Mouse (Mus musculus): ENCODE measurements around the gene Osm. TPM values are rescaled to one million over a fixed set of nuclear protein-coding genes. Genes with fewer than 3 reads are reported as not detected.
A peak's percentile ranks its signal among the peaks of the same experiment; 100 is the strongest.

Gene Osm
- total RNA-seq, 2 experiments from 2014 or later: 0.10 TPM; not detected in 1

GRCm38 (mm10) chr11:4236546-4237067, 387 bp downstream of the Osm start:
- intact Hi-C loops (cut with DNase I): no loop called here
- DNase-seq: no peak

- intact Hi-C loops (cut with DNase I): no loop called here
- DNase-seq: no peak
Observed at GRCm38 (mm10) chr11:4237389-4237912, 1.2 kb downstream of the Osm start.

GRCm38 (mm10) chr11:4238167-4238566, 1.9 kb downstream of the Osm start:
- no peak for DNase-seq
- intact Hi-C loops (cut with DNase I): no loop called here

GRCm38 (mm10) chr11:4239691-4240090, 3.5 kb downstream of the Osm start:
- DNase-seq: no peak
- intact Hi-C loops (cut with DNase I): no loop called here

GRCm38 (mm10) chr11:4240151-4240550, 3.9 kb downstream of the Osm start:
- intact Hi-C loops (cut with DNase I): no loop called here
- DNase-seq: no peak

GRCm38 (mm10) chr11:4241180-4241579, 5.0 kb downstream of the Osm start:
- DNase-seq: no peak
- intact Hi-C loops (cut with DNase I): no loop called here

GRCm38 (mm10) chr11:4246126-4246525, 9.9 kb downstream of the Osm start:
- DNase-seq: no peak
- intact Hi-C loops (cut with DNase I): no loop called here

- intact Hi-C loops (cut with DNase I): no loop called here
- no peak for DNase-seq
Observed at GRCm38 (mm10) chr11:4246623-4247022, 10.4 kb downstream of the Osm start.

- intact Hi-C loops (cut with DNase I): no loop called here
- DNase-seq: no peak
Observed at GRCm38 (mm10) chr11:4247201-4247959, 11.2 kb downstream of the Osm start.

- intact Hi-C loops (cut with DNase I): no loop called here
- DNase-seq: no peak
Observed at GRCm38 (mm10) chr11:4249151-4249550, 12.9 kb downstream of the Osm start.

- DNase-seq: no peak
Observed at GRCm38 (mm10) chr11:4250290-4250689, 14.1 kb downstream of the Osm start.

GRCm38 (mm10) chr11:4251376-4251775, 15.2 kb downstream of the Osm start:
- intact Hi-C loops (cut with DNase I): no loop called here
- no peak for DNase-seq

More at GRCm38 (mm10) chr11:4250290-4250689, 14.1 kb downstream of the Osm start:
- intact Hi-C loops (cut with DNase I): no loop called here

GRCm38 (mm10) chr11:4252886-4253285, 16.7 kb downstream of the Osm start:
- no peak for DNase-seq
- intact Hi-C loops (cut with DNase I): no loop called here

- no peak for DNase-seq
- intact Hi-C loops (cut with DNase I): no loop called here
Observed at GRCm38 (mm10) chr11:4256846-4257607, 20.8 kb downstream of the Osm start, which contains the start of gene Lif. TSS of gene Lif (plus strand) at chr11:4257557.

GRCm38 (mm10) chr11:4257756-4258155, 21.5 kb downstream of the Osm start:
- intact Hi-C loops (cut with DNase I): loop anchor here (1.0 kb wide), 2 partner anchors 37 to 165 kb away; no protein-coding TSS in a partner anchor
- DNase-seq: no peak

GRCm38 (mm10) chr11:4258657-4259082, 22.4 kb downstream of the Osm start:
- intact Hi-C loops (cut with DNase I): loop anchor here (1.0 kb wide), 2 partner anchors 38 to 164 kb away; no protein-coding TSS in a partner anchor
- peak; percentile 88 to 92 for DNase-seq

- DNase-seq: peak; percentile 54 to 75
- intact Hi-C loops (cut with DNase I): no loop called here
Observed at GRCm38 (mm10) chr11:4260463-4261187, 24.4 kb downstream of the Osm start.

GRCm38 (mm10) chr11:4261188-4261494, 24.9 kb downstream of the Osm start:
- intact Hi-C loops (cut with DNase I): no loop called here

GRCm38 (mm10) chr11:4261969-4262368, 25.7 kb downstream of the Osm start:
- intact Hi-C loops (cut with DNase I): no loop called here
- peak; percentile 35 to 74 for DNase-seq

More at GRCm38 (mm10) chr11:4261188-4261494, 24.9 kb downstream of the Osm start:
- peak; percentile 57 to 78 for DNase-seq

- intact Hi-C loops (cut with DNase I): no loop called here
- DNase-seq: no peak
Observed at GRCm38 (mm10) chr11:4262847-4263246, 26.6 kb downstream of the Osm start.
